Mouse (Mus musculus) heart, postnatal 0 days (tissue): ENCODE measurements around the gene Dop1a.

Experiments
- CTCF ChIP-seq: IDR thresholded peaks from 2 replicates; pipeline ENCODE4 v1.5.1; 2016; ENCODE audit warnings: antibody characterized with exemption, control low read depth, low read depth
- EP300 ChIP-seq: IDR thresholded peaks from 2 replicates; pipeline ENCODE4 v1.6.1; 2016; ENCODE audit warnings: antibody characterized with exemption, low read depth

DNA sequence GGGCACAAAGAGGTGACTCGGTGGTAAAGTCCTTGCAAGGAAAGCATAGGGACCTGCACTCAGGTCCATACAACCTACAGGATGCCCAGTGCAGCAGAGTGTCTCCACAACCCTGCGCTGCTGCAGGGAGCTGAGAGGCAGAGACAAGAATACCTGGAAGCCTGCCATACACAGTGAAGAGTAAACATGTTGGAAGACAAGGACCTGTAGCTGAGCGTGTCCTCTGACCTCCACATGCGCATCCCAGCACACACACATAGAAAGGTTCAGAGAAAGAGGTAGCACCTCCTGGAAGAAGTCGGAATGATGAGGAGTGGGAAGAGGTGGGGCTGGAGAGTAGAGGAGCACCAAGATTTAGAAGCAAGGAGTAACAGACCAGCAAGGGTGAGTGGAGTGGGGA lies 67.1 kb downstream of the Dop1a start:
- TF ChIP-seq CTCF (no peak), EP300 (no peak)
